Mouse (Mus musculus) C2C12 (cell line): Measurements from ENCODE around the gene Ube2m. TPM values are rescaled to one million over a fixed set of nuclear protein-coding genes. Genes with fewer than 3 reads are reported as not detected.

ENCODE experiments used
- H3K27me3 ChIP-seq: one replicate; pipeline ENCODE4 v1.6.1; 2011; ENCODE audit not compliant: control insufficient read depth, insufficient read depth, insufficient read length
- H3K36me3 ChIP-seq: one replicate; pipeline ENCODE4 v1.6.1; 2011; ENCODE audit not compliant: control insufficient read depth, insufficient read depth
- H3K4me3 ChIP-seq: one replicate; pipeline ENCODE4 v1.5.1; 2011; ENCODE audit warnings: mild to moderate bottlenecking, control low read depth; ENCODE audit not compliant: poor library complexity, insufficient read depth, severe bottlenecking
- H3K79me2 ChIP-seq: one replicate; pipeline ENCODE4 v1.6.1; 2011; ENCODE audit not compliant: control insufficient read depth, insufficient read depth
- H3K79me3 ChIP-seq: one replicate; pipeline ENCODE4 v1.6.1; 2011; ENCODE audit warnings: low read depth, control low read depth
- H3ac ChIP-seq: one replicate; pipeline ENCODE3; 2011; ENCODE audit warnings: low read depth; ENCODE audit not compliant: control insufficient read depth, insufficient read length
- CEBPB ChIP-seq: IDR thresholded peaks from one replicate; pipeline ENCODE4 v1.6.1; 2011; ENCODE audit warnings: low read depth, mild to moderate bottlenecking, control low read depth, moderate library complexity
- CTCF ChIP-seq: IDR thresholded peaks from one replicate; pipeline ENCODE4 v1.5.1; 2011; ENCODE audit not compliant: control insufficient read depth, insufficient read depth, insufficient read length
- FOSL1 ChIP-seq: IDR thresholded peaks from one replicate; pipeline ENCODE4 v1.8.0; 2011; ENCODE audit warnings: mild to moderate bottlenecking, low read length; ENCODE audit not compliant: poor library complexity, insufficient read depth, severe bottlenecking
- MAX ChIP-seq: IDR thresholded peaks from one replicate; pipeline ENCODE4 v1.6.1; 2011; ENCODE audit warnings: mild to moderate bottlenecking, control low read depth
- MYOD1 ChIP-seq: IDR thresholded peaks from one replicate; pipeline ENCODE4 v1.6.1; 2011; ENCODE audit warnings: low read depth; ENCODE audit not compliant: control insufficient read depth, insufficient read length
- MYOG ChIP-seq: IDR thresholded peaks from one replicate; pipeline ENCODE4 v1.6.1; 2011; ENCODE audit not compliant: control insufficient read depth, insufficient read length; ENCODE audit errors: extremely low read depth
- USF1 ChIP-seq: IDR thresholded peaks from one replicate; pipeline ENCODE4 v1.6.1; 2011; ENCODE audit warnings: low read depth, mild to moderate bottlenecking, control low read depth, moderate library complexity
- polyA plus RNA-seq: library from polyadenylated mRNA; unstranded; fragments of >200 nt; fragmentation: generic; extraction: Trizol; gene quantifications from one replicate; pipeline ENCODE4 v1.2.1, GENCODE M21; 2012; ENCODE audit warnings: missing spikeins

The Ube2m gene
- polyA plus RNA-seq, 1 experiment = 239 TPM

DNA sequence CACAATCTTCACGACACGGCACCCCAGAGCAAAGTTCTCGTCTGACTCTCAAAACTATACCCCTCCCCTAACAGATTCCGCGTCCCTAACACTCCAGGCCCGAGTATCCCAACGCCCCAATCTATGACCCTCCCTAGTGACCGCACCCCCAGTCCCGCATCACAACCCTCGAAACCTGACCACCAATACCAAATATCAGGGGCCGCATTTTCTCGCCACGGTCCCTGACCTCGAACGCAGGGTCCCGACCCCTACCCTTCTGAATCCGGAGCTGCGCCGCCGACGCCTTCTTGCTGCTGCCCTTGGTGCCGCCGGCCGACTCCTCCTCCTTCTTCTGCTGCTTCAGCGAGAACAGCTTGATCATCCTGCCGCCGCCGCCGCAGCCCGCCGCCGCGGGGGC is 709 bp downstream of the Ube2m start:
- Histone ChIP-seq H3K79me2 (peaks cover 32% of the 10 kb centered on the region), H3K79me3 (peaks cover 18% of the 10 kb centered on the region), H3K27me3 (no peaks in the 10 kb centered on the region), H3K4me3 (peak overlapping the region; percentile 74), H3ac (peak overlapping the region; percentile 98), H3K36me3 (peaks cover 28% of the 10 kb centered on the region)
- TF ChIP-seq CEBPB (no peak), FOSL1 (no peak), CTCF (no peak), MAX (no peak), MYOD1 (no peak), USF1 (no peak), MYOG (no peak)

- Histone ChIP-seq H3K36me3 (peaks cover 34% of the 10 kb centered on the region), H3K79me3 (peaks cover 18% of the 10 kb centered on the region), H3K4me3 (peak overlapping the region; percentile 74), H3ac (peak overlapping the region; percentile 98), H3K27me3 (no peaks in the 10 kb centered on the region), H3K79me2 (peaks cover 32% of the 10 kb centered on the region)
- TF ChIP-seq MAX = no peak
- no peak for TF ChIP-seq FOSL1
- no peak for TF ChIP-seq USF1
- TF ChIP-seq CTCF = no peak
- TF ChIP-seq MYOG = no peak
- TF ChIP-seq MYOD1 = no peak
- no peak for TF ChIP-seq CEBPB
Observed at GRCm38 (mm10) chr7:13036806-13037205, 1.3 kb downstream of the Ube2m start.

DNA sequence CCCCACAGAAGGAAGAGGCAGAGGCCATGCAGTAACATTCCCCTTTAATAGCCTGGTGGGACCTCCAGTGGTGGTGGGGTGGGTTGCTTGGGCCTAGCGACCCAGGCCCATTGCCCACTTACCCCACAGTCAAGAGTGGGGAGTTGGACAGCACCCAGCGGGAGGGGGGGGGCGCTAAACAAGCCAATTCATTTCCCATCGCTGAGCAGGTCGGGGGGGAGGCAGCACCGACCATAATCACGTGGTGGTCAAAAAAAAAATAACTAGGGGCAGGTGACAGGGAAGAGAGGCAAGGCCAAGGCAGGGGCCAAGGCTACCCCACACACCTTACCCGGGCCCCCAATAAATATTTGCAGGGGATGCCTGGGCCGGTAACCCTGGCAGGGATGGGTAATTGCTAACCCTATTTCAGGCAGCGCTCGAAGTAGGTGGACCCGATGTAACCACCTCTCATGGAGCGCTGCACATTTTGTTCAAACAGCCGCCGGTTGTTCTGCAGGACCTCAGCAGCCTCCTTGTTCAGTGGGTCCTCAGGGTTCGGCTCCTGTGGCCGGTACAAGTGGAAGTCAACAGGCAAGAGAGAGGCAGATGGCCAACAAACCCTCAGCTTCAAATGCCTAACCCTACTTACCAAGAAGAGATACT is 2.7 kb downstream of the Ube2m start:
- H3K4me3 ChIP-seq = no peak overlapping the region
- H3ac ChIP-seq = no peak overlapping the region
- TF ChIP-seq MYOG = no peak
- no peak for TF ChIP-seq CTCF
- TF ChIP-seq MAX = no peak
- no peak for TF ChIP-seq FOSL1
- no peak for TF ChIP-seq USF1
- no peak for TF ChIP-seq MYOD1
- no peak for TF ChIP-seq CEBPB
- H3K79me2 ChIP-seq = peaks cover 32% of the 10 kb centered on the region
- peaks cover 19% of the 10 kb centered on the region for H3K79me3 ChIP-seq
- H3K36me3 ChIP-seq = peaks cover 48% of the 10 kb centered on the region
- H3K27me3 ChIP-seq = no peaks in the 10 kb centered on the region

DNA sequence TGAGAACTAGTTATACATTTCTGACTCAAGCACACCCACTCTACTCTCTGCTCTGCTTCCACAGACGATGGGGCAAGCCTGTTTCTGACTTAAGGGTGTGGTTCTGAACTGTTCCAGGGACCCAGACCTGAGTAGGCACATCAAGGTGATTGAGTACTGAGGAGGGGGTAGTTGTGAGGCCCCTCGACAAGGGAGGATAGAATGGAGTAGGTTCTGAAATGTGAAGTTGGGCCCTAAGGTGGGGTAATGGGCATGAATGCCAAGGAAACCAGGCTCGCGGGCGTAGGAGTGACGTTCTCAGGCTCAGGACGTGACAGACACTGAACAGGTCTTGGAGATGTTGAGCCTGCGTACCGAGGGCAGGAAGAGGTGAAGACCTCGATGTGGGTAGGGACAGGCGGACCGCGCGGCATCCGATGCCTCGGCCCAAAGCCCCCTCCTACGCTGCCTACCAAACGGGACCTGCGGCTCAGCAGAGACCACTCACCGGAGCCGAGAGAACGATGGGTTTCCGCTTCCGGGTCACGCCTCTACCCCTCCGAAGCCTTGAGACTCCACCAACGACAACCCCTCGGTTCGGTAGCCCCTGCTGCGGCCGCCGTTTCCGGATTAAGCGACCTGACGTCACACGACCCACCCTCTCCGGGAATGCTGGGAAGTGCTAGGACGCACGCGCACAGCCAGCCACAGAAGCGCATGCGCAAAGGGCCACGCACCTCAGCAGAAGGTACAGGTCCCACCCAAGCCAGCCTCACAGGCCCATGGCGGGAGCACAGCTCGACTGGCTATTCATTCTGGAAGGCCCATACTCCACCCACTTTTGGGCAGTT is 3.7 kb downstream of the Ube2m start, which contains the start of gene Chmp2a:
TSS of gene Chmp2a (minus strand) at position 660 of the 830 bp plus-strand sequence.
- Histone ChIP-seq H3K79me3 (peaks cover 19% of the 10 kb centered on the region), H3K36me3 (peaks cover 57% of the 10 kb centered on the region), H3ac (peak within 1 kb of the TSS; percentile 56), H3K4me3 (peak within 1 kb of the TSS; percentile 46), H3K79me2 (peaks cover 34% of the 10 kb centered on the region), H3K27me3 (no peaks in the 10 kb centered on the region)
- no peak for TF ChIP-seq FOSL1
- TF ChIP-seq MAX = peak; percentile 45

DNA sequence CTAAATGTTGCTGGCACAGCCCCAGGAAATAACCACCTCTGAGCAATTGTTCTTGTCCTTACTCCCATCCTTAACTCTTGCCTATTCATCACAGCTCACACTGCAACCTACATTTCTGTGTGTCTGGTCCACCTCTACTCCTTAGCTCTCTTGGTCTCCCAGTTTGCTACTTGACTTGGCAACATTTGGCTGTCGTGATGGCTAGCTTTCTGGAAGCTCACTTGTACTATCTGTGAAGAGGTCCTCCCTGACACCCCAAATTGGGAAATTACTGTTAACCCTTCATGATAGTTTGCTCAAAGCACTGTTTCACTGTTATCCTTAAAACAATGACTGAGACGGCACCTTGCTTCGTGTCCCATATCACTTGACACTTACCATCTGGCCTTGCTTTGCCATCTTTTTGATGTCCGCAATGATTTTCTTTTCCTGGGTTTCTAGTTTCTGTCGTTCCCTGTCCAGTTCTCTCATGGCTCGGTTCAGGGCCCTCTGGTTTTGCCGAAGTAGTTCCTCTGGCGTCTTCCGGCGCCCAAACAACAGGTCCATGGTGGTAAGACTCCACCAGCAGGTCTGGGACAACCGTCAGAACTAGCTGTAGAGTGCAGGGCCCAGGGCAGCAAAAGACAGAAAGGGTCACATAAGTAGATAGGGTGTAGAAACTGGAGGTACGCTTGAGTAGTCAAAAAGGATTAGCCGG is 4.5 kb downstream of the Ube2m start:
- TF ChIP-seq MAX = no peak
- no peak for TF ChIP-seq USF1
- no peak for TF ChIP-seq MYOD1
- TF ChIP-seq CEBPB = no peak
- no peak for TF ChIP-seq CTCF
- TF ChIP-seq MYOG = no peak
- TF ChIP-seq FOSL1 = no peak
- peaks cover 34% of the 10 kb centered on the region for H3K79me2 ChIP-seq
- H3K4me3 ChIP-seq = peak overlapping the region; percentile 46
- no peaks in the 10 kb centered on the region for H3K27me3 ChIP-seq
- H3K79me3 ChIP-seq = peaks cover 22% of the 10 kb centered on the region
- H3ac ChIP-seq = peak overlapping the region; percentile 56
- peaks cover 65% of the 10 kb centered on the region for H3K36me3 ChIP-seq
